Mouse (Mus musculus) stomach, embryonic 15.5 days (tissue): ENCODE data around the gene Def6. TPM values are rescaled to one million over a fixed set of nuclear protein-coding genes. Genes with fewer than 3 reads are reported as not detected.
A peak's percentile ranks its signal among the peaks of the same experiment; 100 is the strongest.

Source experiments
- ATAC-seq: fragments of 200-750 bp; cut with Nextera tagmentation; 2 replicates; pipeline ENCODE4 v1.8.0; 2017; ENCODE audit warnings: low read depth, moderate number of reproducible peaks, moderate TSS enrichment; ENCODE audit not compliant: insufficient read depth, low FRiP score
- H3K27ac ChIP-seq: fragments of 300-500 bp; sonication (generic); 2 replicates; pipeline ENCODE4 v1.5.1; 2015; ENCODE audit warnings: mild to moderate bottlenecking, inconsistent platforms
- H3K27me3 ChIP-seq: fragments of 300-500 bp; sonication (generic); replicated peaks from 2 replicates; pipeline ENCODE4 v1.6.1; 2015; ENCODE audit warnings: inconsistent platforms
- H3K36me3 ChIP-seq: fragments of 300-500 bp; sonication (generic); 2 replicates; pipeline ENCODE4 v1.6.1; 2015; ENCODE audit warnings: inconsistent platforms
- H3K4me1 ChIP-seq: fragments of 300-500 bp; sonication (generic); 2 replicates; pipeline ENCODE4 v1.6.1; 2015; ENCODE audit warnings: inconsistent platforms
- H3K4me2 ChIP-seq: fragments of 300-500 bp; sonication (generic); 2 replicates; pipeline ENCODE4 v1.6.1; 2015; ENCODE audit warnings: mild to moderate bottlenecking, inconsistent platforms
- H3K4me3 ChIP-seq: fragments of 300-500 bp; sonication (generic); replicated peaks from 2 replicates; pipeline ENCODE4 v1.5.1; 2015; ENCODE audit warnings: inconsistent platforms
- H3K9ac ChIP-seq: fragments of 300-500 bp; sonication (generic); 2 replicates; pipeline ENCODE4 v1.6.1; 2015; ENCODE audit warnings: inconsistent platforms
- H3K9me3 ChIP-seq: fragments of 300-500 bp; sonication (generic); 2 replicates; pipeline ENCODE4 v1.6.1; 2016; ENCODE audit warnings: inconsistent platforms
- WGBS: fragments of 180-500 bp; shearing (Covaris S2); methylation state at CpG from one replicate; pipeline ENCODE4 v1.1.7; 2015; 5-methylcytosine and 5-hydroxymethylcytosine counted together
- polyA plus RNA-seq: library from polyadenylated mRNA; unstranded; fragments of >200 nt; fragmentation: Nextera tagmentation; extraction: Ambion mirVana; gene quantifications from 2 replicates; pipeline ENCODE4 v1.2.1, GENCODE M21; 2015

The Def6 gene
- polyA plus RNA-seq, 1 experiment from 2014 or later, result 9.6 TPM

- 63% methylated on average over 7 of the region's 7 CpGs for WGBS
- no peak overlapping the region for H3K4me3 ChIP-seq
- H3K36me3 ChIP-seq, result 0 out of 2 replicates have a peak, but pooled peaks cover 4% of the 10 kb centered on the region
- peaks cover 13% of the 10 kb centered on the region for H3K4me1 ChIP-seq
- no peak for ATAC-seq
- no peak overlapping the region for H3K4me2 ChIP-seq
- no peak overlapping the region for H3K9ac ChIP-seq
- no peak overlapping the region for H3K27ac ChIP-seq
- H3K9me3 ChIP-seq, result no peaks in the 10 kb centered on the region
- H3K27me3 ChIP-seq, result no peaks in the 10 kb centered on the region
Observed at GRCm38 (mm10) chr17:28184971-28185638, 22.5 kb upstream of the Def6 start.

GRCm38 (mm10) chr17:28188313-28188712 is 19.3 kb upstream of the Def6 start:
- Histone ChIP-seq H3K36me3 (peaks cover 12% of the 10 kb centered on the region), H3K4me2 (no peak overlapping the region), H3K9me3 (no peaks in the 10 kb centered on the region), H3K27me3 (no peaks in the 10 kb centered on the region), H3K4me1 (peaks cover under 1% of the 10 kb centered on the region; the same call in 1 of the 2 replicates), H3K4me3 (no peak overlapping the region), H3K9ac (no peak overlapping the region), H3K27ac (no peak overlapping the region)
- no peak for ATAC-seq
- 81% methylated on average over 5 of the region's 5 CpGs for WGBS

- Histone ChIP-seq H3K4me3 (no peak overlapping the region), H3K27ac (no peak overlapping the region), H3K27me3 (no peaks in the 10 kb centered on the region), H3K9ac (no peak overlapping the region), H3K4me1 (no peaks in the 10 kb centered on the region), H3K9me3 (no peaks in the 10 kb centered on the region), H3K4me2 (no peak overlapping the region), H3K36me3 (peaks cover 16% of the 10 kb centered on the region)
- WGBS, result 67% methylated on average over 1 of the region's 1 CpGs
- ATAC-seq, result no peak
Observed at GRCm38 (mm10) chr17:28192754-28193153, 14.8 kb upstream of the Def6 start.

- WGBS, result 71% methylated on average over 3 of the region's 3 CpGs
- Histone ChIP-seq H3K36me3 (peaks cover 23% of the 10 kb centered on the region), H3K9me3 (no peaks in the 10 kb centered on the region), H3K27ac (no peak overlapping the region), H3K9ac (no peak overlapping the region), H3K27me3 (no peaks in the 10 kb centered on the region), H3K4me2 (no peak overlapping the region), H3K4me1 (no peaks in the 10 kb centered on the region), H3K4me3 (no peak overlapping the region)
- ATAC-seq, result no peak
Observed at GRCm38 (mm10) chr17:28193559-28193958, 14.0 kb upstream of the Def6 start.

- Histone ChIP-seq H3K27ac (no peak overlapping the region), H3K27me3 (no peaks in the 10 kb centered on the region), H3K9ac (no peak overlapping the region), H3K9me3 (no peaks in the 10 kb centered on the region), H3K4me1 (no peaks in the 10 kb centered on the region), H3K4me3 (no peak overlapping the region), H3K36me3 (peaks cover 20% of the 10 kb centered on the region), H3K4me2 (no peak overlapping the region)
- ATAC-seq, result no peak
- WGBS, result 90% methylated on average over 10 of the region's 10 CpGs
Observed at GRCm38 (mm10) chr17:28195033-28195432, 12.5 kb upstream of the Def6 start.

GRCm38 (mm10) chr17:28197646-28198045 is 9.9 kb upstream of the Def6 start:
- Histone ChIP-seq H3K4me2 (no peak overlapping the region), H3K9ac (no peak overlapping the region), H3K27ac (no peak overlapping the region), H3K9me3 (no peaks in the 10 kb centered on the region), H3K36me3 (peaks cover 27% of the 10 kb centered on the region), H3K4me3 (no peak overlapping the region), H3K4me1 (no peaks in the 10 kb centered on the region), H3K27me3 (no peaks in the 10 kb centered on the region)
- no peak; the same call in 1 of the 2 replicates for ATAC-seq
- 59% methylated on average over 18 of the region's 18 CpGs for WGBS

GRCm38 (mm10) chr17:28201982-28202381 is 5.6 kb upstream of the Def6 start:
- H3K4me2 ChIP-seq, result no peak overlapping the region
- peaks cover 2% of the 10 kb centered on the region; the same call in 1 of the 2 replicates for H3K4me1 ChIP-seq
- H3K4me3 ChIP-seq, result no peak overlapping the region
- no peak for ATAC-seq
- peaks cover 28% of the 10 kb centered on the region; the same call in 1 of the 2 replicates for H3K36me3 ChIP-seq
- H3K27me3 ChIP-seq, result no peaks in the 10 kb centered on the region
- WGBS, result 78% methylated on average over 14 of the region's 14 CpGs
- no peak overlapping the region for H3K27ac ChIP-seq
- no peaks in the 10 kb centered on the region for H3K9me3 ChIP-seq
- no peak overlapping the region for H3K9ac ChIP-seq

- Histone ChIP-seq H3K9me3 (no peaks in the 10 kb centered on the region), H3K36me3 (peaks cover 20% of the 10 kb centered on the region; the same call in 1 of the 2 replicates), H3K4me3 (no peak overlapping the region), H3K27me3 (no peaks in the 10 kb centered on the region), H3K27ac (no peak overlapping the region), H3K4me2 (no peak overlapping the region), H3K4me1 (peaks cover 12% of the 10 kb centered on the region), H3K9ac (no peak overlapping the region)
- no peak for ATAC-seq
- 36% methylated on average over 14 of the region's 14 CpGs for WGBS
Observed at GRCm38 (mm10) chr17:28204052-28204720, 3.4 kb upstream of the Def6 start.

GRCm38 (mm10) chr17:28205443-28205842 is 2.1 kb upstream of the Def6 start:
- WGBS, result 90% methylated on average over 8 of the region's 8 CpGs
- Histone ChIP-seq H3K36me3 (peaks cover 15% of the 10 kb centered on the region; the same call in 1 of the 2 replicates), H3K4me1 (peaks cover 12% of the 10 kb centered on the region), H3K9ac (no peak overlapping the region), H3K4me3 (no peak overlapping the region), H3K9me3 (no peaks in the 10 kb centered on the region), H3K27ac (no peak overlapping the region), H3K27me3 (no peaks in the 10 kb centered on the region), H3K4me2 (no peak overlapping the region)
- ATAC-seq, result no peak

- Histone ChIP-seq H3K27ac (peak overlapping the region; percentile 89), H3K4me2 (peak overlapping the region; percentile 80), H3K4me1 (peaks cover 12% of the 10 kb centered on the region), H3K4me3 (no peak overlapping the region), H3K9me3 (no peaks in the 10 kb centered on the region), H3K27me3 (no peaks in the 10 kb centered on the region), H3K36me3 (peaks cover 6% of the 10 kb centered on the region; the same call in 1 of the 2 replicates), H3K9ac (no peak overlapping the region)
- WGBS, result 65% methylated on average over 8 of the region's 8 CpGs
- ATAC-seq, result 0 out of 2 replicates have a peak, but pooled peaks have one; percentile 8
Observed at GRCm38 (mm10) chr17:28207092-28207491, 486 bp upstream of the Def6 start.

GRCm38 (mm10) chr17:28208314-28208612 is 685 bp downstream of the Def6 start:
- 62% methylated on average over 8 of the region's 8 CpGs for WGBS

GRCm38 (mm10) chr17:28209457-28210110 is 2.0 kb downstream of the Def6 start:
- H3K27me3 ChIP-seq, result no peaks in the 10 kb centered on the region
- no peak overlapping the region for H3K4me3 ChIP-seq
- WGBS, result 60% methylated on average over 4 of the region's 4 CpGs

More at GRCm38 (mm10) chr17:28208314-28208612, 685 bp downstream of the Def6 start:
- peak overlapping the region; percentile 48; the same call in 1 of the 2 replicates for H3K9ac ChIP-seq
- ATAC-seq, result no peak
- no peaks in the 10 kb centered on the region for H3K27me3 ChIP-seq
- no peaks in the 10 kb centered on the region for H3K9me3 ChIP-seq
- peak overlapping the region; percentile 89; the same call in 1 of the 2 replicates for H3K27ac ChIP-seq
- H3K36me3 ChIP-seq, result no peaks in the 10 kb centered on the region
- H3K4me2 ChIP-seq, result peak overlapping the region; percentile 80
- peak overlapping the region; percentile 44 for H3K4me3 ChIP-seq
- peaks cover 12% of the 10 kb centered on the region for H3K4me1 ChIP-seq

More at GRCm38 (mm10) chr17:28209457-28210110, 2.0 kb downstream of the Def6 start:
- no peaks in the 10 kb centered on the region for H3K36me3 ChIP-seq
- H3K4me2 ChIP-seq, result no peak overlapping the region
- H3K9me3 ChIP-seq, result no peaks in the 10 kb centered on the region
- peaks cover 12% of the 10 kb centered on the region for H3K4me1 ChIP-seq
- no peak for ATAC-seq
- H3K27ac ChIP-seq, result no peak overlapping the region
- H3K9ac ChIP-seq, result no peak overlapping the region
